Mouse (Mus musculus): Measurements from ENCODE around the gene Tti1.
A peak's percentile ranks its signal among the peaks of the same experiment; 100 is the strongest.
"Not testable (repeated sequence)": the region's sequence is repeated elsewhere in the genome, so short reads cannot be mapped to it uniquely, and the experiment has no call there.

Gene Tti1

GRCm38 (mm10) chr2:158028354-158028863, at the start of gene Tti1, which contains the start of gene Rprd1b:
Gene Tti1 (minus strand): TSS chr2:158028433.
Gene Rprd1b (plus strand): TSS chr2:158028497.
- DNase-seq (ENCODE audit: low read depth, low spot score): peak; percentile 89

GRCm38 (mm10) chr2:158077981-158078380, 49.7 kb upstream of the Tti1 start:
- DNase-seq (ENCODE audit: low read depth, low spot score): no peak

- DNase-seq (ENCODE audit: low read depth, low spot score): no peak
Measured at GRCm38 (mm10) chr2:158076690-158077089, 48.5 kb upstream of the Tti1 start.

- no peak for DNase-seq (ENCODE audit: low read depth, low spot score)
Measured at GRCm38 (mm10) chr2:158074835-158075234, 46.6 kb upstream of the Tti1 start.

- DNase-seq (ENCODE audit: low read depth, low spot score): no peak
Measured at GRCm38 (mm10) chr2:158071633-158071995, 43.4 kb upstream of the Tti1 start.

GRCm38 (mm10) chr2:158070885-158071632, 42.8 kb upstream of the Tti1 start:
- DNase-seq (ENCODE audit: low read depth, low spot score): no peak

- no peak for DNase-seq (ENCODE audit: low read depth, low spot score)
Measured at GRCm38 (mm10) chr2:158068444-158068971, 40.3 kb upstream of the Tti1 start.

GRCm38 (mm10) chr2:158067260-158067824, 39.1 kb upstream of the Tti1 start:
- DNase-seq (ENCODE audit: low read depth, low spot score): no peak

GRCm38 (mm10) chr2:158066456-158066855, 38.2 kb upstream of the Tti1 start:
- DNase-seq (ENCODE audit: low read depth, low spot score): no peak

GRCm38 (mm10) chr2:158065064-158065463, 36.8 kb upstream of the Tti1 start:
- DNase-seq (ENCODE audit: low read depth, low spot score): no peak

- DNase-seq (ENCODE audit: low read depth, low spot score): no peak
Measured at GRCm38 (mm10) chr2:158064571-158065048, 36.4 kb upstream of the Tti1 start.

GRCm38 (mm10) chr2:158063036-158063435, 34.8 kb upstream of the Tti1 start:
- DNase-seq (ENCODE audit: low read depth, low spot score): no peak

- no peak for DNase-seq (ENCODE audit: low read depth, low spot score)
Measured at GRCm38 (mm10) chr2:158059666-158060105, 31.5 kb upstream of the Tti1 start.

GRCm38 (mm10) chr2:158058534-158058933, 30.3 kb upstream of the Tti1 start:
- DNase-seq (ENCODE audit: low read depth, low spot score): peak; percentile 26

- DNase-seq (ENCODE audit: low read depth, low spot score): no peak
Measured at GRCm38 (mm10) chr2:158057030-158057429, 28.8 kb upstream of the Tti1 start.

- not testable (repeated sequence) for DNase-seq (ENCODE audit: low read depth, low spot score)
Measured at GRCm38 (mm10) chr2:158055383-158055782, 27.1 kb upstream of the Tti1 start.

GRCm38 (mm10) chr2:158054596-158054995, 26.4 kb upstream of the Tti1 start:
- no peak for DNase-seq (ENCODE audit: low read depth, low spot score)

- no peak for DNase-seq (ENCODE audit: low read depth, low spot score)
Measured at GRCm38 (mm10) chr2:158050116-158050515, 21.9 kb upstream of the Tti1 start.

GRCm38 (mm10) chr2:158048718-158049117, 20.5 kb upstream of the Tti1 start:
- no peak for DNase-seq (ENCODE audit: low read depth, low spot score)

GRCm38 (mm10) chr2:158047903-158048302, 19.7 kb upstream of the Tti1 start:
- DNase-seq (ENCODE audit: low read depth, low spot score): no peak

- DNase-seq (ENCODE audit: low read depth, low spot score): no peak
Measured at GRCm38 (mm10) chr2:158046186-158046585, 18.0 kb upstream of the Tti1 start.

- no peak for DNase-seq (ENCODE audit: low read depth, low spot score)
Measured at GRCm38 (mm10) chr2:158043504-158043903, 15.3 kb upstream of the Tti1 start.

GRCm38 (mm10) chr2:158040396-158040795, 12.2 kb upstream of the Tti1 start:
- DNase-seq (ENCODE audit: low read depth, low spot score): no peak

Data from telencephalon, adult 2 months (tissue).